Mouse (Mus musculus) neutrophil, adult 83 days (primary cell): Measurements from ENCODE around the gene Olfr585. TPM values are rescaled to one million over a fixed set of nuclear protein-coding genes. Genes with fewer than 3 reads are reported as not detected.

Source experiments
- total RNA-seq, 2 experiments: library from RNA; stranded (reverse); gene quantifications; one replicate each; pipeline ENCODE4 v1.2.4; 2023

Olfr585 gene
- total RNA-seq: not detected

DNA sequence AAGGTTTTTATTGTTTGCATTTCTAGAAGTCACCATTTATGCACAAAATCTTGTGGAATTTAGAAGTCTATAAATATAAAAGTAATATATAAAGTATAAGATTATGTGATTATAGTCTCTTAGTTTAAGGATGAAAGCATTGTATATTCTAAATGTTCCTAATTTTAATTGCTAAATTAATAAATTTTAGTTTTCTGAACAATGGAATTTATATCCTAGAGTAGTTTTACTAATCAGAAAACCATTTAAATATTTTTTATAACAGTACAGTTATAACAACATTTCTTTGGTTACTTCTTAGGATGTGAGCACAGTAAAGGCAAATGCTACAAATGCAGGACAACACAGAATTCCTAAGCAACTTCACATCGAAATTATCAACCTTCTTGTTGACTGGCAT is at the start of gene Olfr585:
Olfr585 (plus strand) TSS at position 301 of the 400 bp plus-strand sequence.

DNA sequence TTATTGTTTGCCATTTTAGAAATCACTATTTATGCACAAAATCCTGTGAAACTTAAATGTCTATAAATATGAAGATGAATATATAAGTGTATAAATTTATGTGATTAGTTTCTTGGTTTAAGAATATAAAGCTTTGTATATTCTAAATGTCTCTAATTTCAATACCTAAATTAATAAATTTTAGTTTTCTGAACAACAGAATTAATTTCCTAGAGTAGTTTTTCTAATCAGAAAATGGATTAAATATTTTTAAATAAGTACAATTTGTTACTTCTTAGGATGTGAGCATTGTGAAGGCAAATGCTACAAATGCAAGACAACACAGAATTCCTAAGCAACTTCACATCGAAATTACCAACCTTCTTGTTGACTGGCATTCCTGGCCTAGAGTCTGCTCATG is 46.5 kb upstream of the Olfr585 start, which contains the start of gene Olfr583:
Olfr583 (plus strand) TSS at position 301 of the 400 bp plus-strand sequence.

DNA sequence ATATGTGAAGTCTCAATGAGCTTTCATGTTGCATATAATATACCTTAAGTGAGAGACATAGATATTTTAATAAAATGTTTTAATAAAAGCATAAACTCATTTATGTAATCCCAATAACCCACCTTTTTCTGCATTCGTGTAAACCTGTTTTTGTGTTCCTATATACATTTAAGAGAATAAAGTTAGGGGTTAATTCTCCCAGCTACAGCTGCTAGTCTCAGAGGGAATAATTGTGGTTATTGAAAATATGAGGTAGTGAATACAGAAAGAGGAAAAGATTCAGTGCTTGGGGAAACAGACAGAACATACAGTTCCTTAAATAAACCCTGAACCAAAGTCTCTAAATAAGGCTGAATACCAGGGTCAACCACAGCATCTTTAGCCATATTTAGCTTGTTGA is 15.9 kb upstream of the Olfr585 start, which contains the start of gene Olfr584:
Olfr584 (plus strand) TSS at position 301 of the 400 bp plus-strand sequence.

DNA sequence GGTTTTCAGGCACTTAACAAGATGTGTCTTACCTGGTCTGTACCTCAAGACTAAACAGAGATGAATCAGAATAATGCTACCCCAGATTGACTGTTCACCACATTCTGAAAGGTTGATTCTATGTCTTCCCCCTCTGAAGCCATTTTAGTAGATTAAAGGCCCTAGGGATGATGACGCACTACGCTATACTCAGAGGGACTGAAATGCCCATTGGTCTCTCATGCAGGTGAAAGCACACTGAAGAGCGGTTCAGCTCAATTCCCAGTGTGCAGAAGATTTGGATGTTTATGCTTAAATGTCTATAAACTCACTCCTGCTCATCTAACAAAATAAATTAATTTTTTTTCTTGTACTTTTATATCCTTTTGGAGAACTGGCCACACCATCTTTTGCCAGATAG is 28.0 kb downstream of the Olfr585 start, which contains the start of gene Olfr586:
Olfr586 (minus strand) TSS at position 101 of the 400 bp plus-strand sequence.

DNA sequence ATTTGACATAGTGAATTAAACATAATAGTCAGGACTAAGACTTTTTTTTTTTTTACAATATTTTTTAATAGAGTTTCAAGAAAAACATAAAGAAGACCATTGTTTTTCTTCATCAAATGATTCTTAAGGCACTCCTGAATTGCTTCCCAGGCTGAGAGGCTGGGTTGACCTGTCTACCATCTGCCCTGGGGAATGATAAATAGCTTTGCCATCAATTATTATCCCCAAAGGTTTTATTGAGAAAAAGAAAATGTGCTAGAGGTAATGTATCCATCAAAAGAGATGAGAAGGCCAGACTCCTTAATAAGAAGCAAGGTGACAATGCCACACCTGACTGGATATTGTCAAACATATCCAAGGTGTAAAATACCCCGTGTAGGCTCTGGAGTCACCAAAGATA is 43.1 kb downstream of the Olfr585 start, which contains the start of gene Olfr588-ps1:
Olfr588-ps1 (plus strand) TSS at position 301 of the 400 bp plus-strand sequence.

Other genes with a start within 250 kb of the Olfr585 start
- not detected for gene Olfr566, start 239.0 kb upstream of the Olfr585 start, total RNA-seq
- gene Olfr568, start 220.6 kb upstream of the Olfr585 start, total RNA-seq: not detected
- gene Olfr569, start 206.8 kb upstream of the Olfr585 start, total RNA-seq: not detected
- gene Olfr570, start 203.1 kb upstream of the Olfr585 start, total RNA-seq: not detected
- gene Olfr571, start 180.2 kb upstream of the Olfr585 start, total RNA-seq: not detected
- gene Olfr572, start 173.3 kb upstream of the Olfr585 start, total RNA-seq: not detected
- not detected for gene Olfr573-ps1, start 155.1 kb upstream of the Olfr585 start, total RNA-seq
- gene Olfr574, start 149.3 kb upstream of the Olfr585 start, total RNA-seq: not detected
- not detected for gene Olfr575, start 138.9 kb upstream of the Olfr585 start, total RNA-seq
- gene Olfr576, start 135.1 kb upstream of the Olfr585 start, total RNA-seq: not detected
- not detected for gene Olfr577, start 121.8 kb upstream of the Olfr585 start, total RNA-seq
- gene Olfr578, start 108.4 kb upstream of the Olfr585 start, total RNA-seq: not detected
- gene Olfr582, start 59.7 kb upstream of the Olfr585 start, total RNA-seq: not detected
- not detected for gene Olfr583, start 46.4 kb upstream of the Olfr585 start, total RNA-seq
- gene Olfr584, start 15.8 kb upstream of the Olfr585 start, total RNA-seq: not detected
- not detected for gene Olfr586, start 27.9 kb downstream of the Olfr585 start, total RNA-seq
- not detected for gene Olfr588-ps1, start 43.2 kb downstream of the Olfr585 start, total RNA-seq
- gene Olfr589, start 58.6 kb downstream of the Olfr585 start, total RNA-seq: not detected
- gene Olfr591, start 80.6 kb downstream of the Olfr585 start, total RNA-seq: not detected
- gene Olfr592, start 87.1 kb downstream of the Olfr585 start, total RNA-seq: not detected
- not detected for gene Olfr593, start 114.1 kb downstream of the Olfr585 start, total RNA-seq
- not detected for gene Olfr594, start 119.3 kb downstream of the Olfr585 start, total RNA-seq
- not detected for gene Usp17ld, start 154.8 kb downstream of the Olfr585 start, total RNA-seq
- gene Olfr596, start 207.9 kb downstream of the Olfr585 start, total RNA-seq: not detected
- not detected for gene Olfr597, start 218.6 kb downstream of the Olfr585 start, total RNA-seq
- not detected for gene Olfr598, start 225.8 kb downstream of the Olfr585 start, total RNA-seq
- gene Olfr599, start 238.2 kb downstream of the Olfr585 start, total RNA-seq: not detected